In the genomic region with DNA sequence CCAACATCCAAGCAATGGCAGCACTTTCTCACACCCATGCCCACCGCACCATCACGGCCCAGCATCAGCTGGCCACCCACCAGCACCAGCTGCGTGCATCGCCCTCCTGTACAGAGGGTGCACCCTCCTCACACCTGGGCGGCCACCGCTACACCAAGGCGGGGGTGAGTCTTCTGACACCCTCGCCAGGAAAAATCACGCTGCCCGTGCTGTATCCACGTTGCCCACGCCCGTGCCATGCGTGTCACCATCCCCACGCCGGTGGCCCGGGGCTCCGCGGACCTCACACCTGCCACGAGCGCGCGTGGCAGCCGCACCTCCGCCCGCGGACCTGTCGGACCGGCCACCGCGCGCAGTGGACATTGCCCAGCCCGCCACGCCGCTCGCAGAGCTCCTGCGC, we compare ENCODE assay signal across 8 mouse cellular contexts. TPM values are rescaled to one million over a fixed set of nuclear protein-coding genes. Genes with fewer than 3 reads are reported as not detected.
DNase-seq lines count a peak whose midpoint lies in the region; ATAC-seq lines count a peak whose summit lies in the region.

No protein-coding gene starts in this region.

- peaks cover 24% of the 10 kb centered on the region for H3K4me1 ChIP-seq in limb, embryonic 13.5 days
- H3K4me1 ChIP-seq in stomach, embryonic 14.5 days (ENCODE audit: control insufficient read depth, insufficient read depth, low read length): peaks cover 18% of the 10 kb centered on the region

- no peaks in the 10 kb centered on the region for H3K9me3 ChIP-seq in limb, embryonic 13.5 days
- H3K9me3 ChIP-seq in stomach, embryonic 14.5 days (ENCODE audit: control insufficient read depth, low read depth, low read length): no peaks in the 10 kb centered on the region

- DNase-seq in cerebellum, adult 9-10 months: peak; percentile 43
- no peak for DNase-seq in cerebellum, postnatal 14 days
- peak; percentile 47 for DNase-seq in right cerebral cortex, postnatal 4 days
- no peak for DNase-seq in right cerebral cortex, postnatal 14 days
- DNase-seq in retina, postnatal 1 day: no peak
- no peak for DNase-seq in left cerebral cortex, adult 11 months (ENCODE audit: low spot score)

- peak overlapping the region; percentile 84 for H3K9ac ChIP-seq in limb, embryonic 13.5 days
- H3K9ac ChIP-seq in stomach, embryonic 14.5 days (replicated peaks; ENCODE audit: low read depth, low read length): peak overlapping the region; percentile 56

- H3K27ac ChIP-seq in limb, embryonic 13.5 days: no peak overlapping the region
- no peak overlapping the region for H3K27ac ChIP-seq in stomach, embryonic 14.5 days (ENCODE audit: low read length)

- peak overlapping the region; percentile 72 for H3K4me3 ChIP-seq in limb, embryonic 13.5 days
- H3K4me3 ChIP-seq in stomach, embryonic 14.5 days (ENCODE audit: low read depth, low read length): peak overlapping the region; percentile 70

- no peaks in the 10 kb centered on the region for H3K36me3 ChIP-seq in limb, embryonic 13.5 days
- H3K36me3 ChIP-seq in stomach, embryonic 14.5 days (ENCODE audit: control insufficient read depth, insufficient read depth, low read length): no peaks in the 10 kb centered on the region

- H3K4me2 ChIP-seq in limb, embryonic 13.5 days (replicated peaks): peak overlapping the region; percentile 94
- peak overlapping the region; percentile 96 for H3K4me2 ChIP-seq in stomach, embryonic 14.5 days (replicated peaks; ENCODE audit: low read depth, low read length)

- ATAC-seq in limb, embryonic 13.5 days (ENCODE audit: low FRiP score, low read depth): peak; percentile 6; the same call in 1 of the 2 replicates
- ATAC-seq in stomach, embryonic 14.5 days (ENCODE audit: insufficient number of reproducible peaks, insufficient read depth, low FRiP score, low read depth): peak; percentile 61

- peaks cover 47% of the 10 kb centered on the region for H3K27me3 ChIP-seq in limb, embryonic 13.5 days
- no peaks in the 10 kb centered on the region for H3K27me3 ChIP-seq in stomach, embryonic 14.5 days (ENCODE audit: control insufficient read depth, insufficient read depth, low read length)

- 7% methylated on average over 37 of the region's 37 CpGs for WGBS in limb, embryonic 13.5 days
- 8% methylated on average over 37 of the region's 37 CpGs for WGBS in stomach, embryonic 14.5 days

RNA-seq across cellular contexts. Expression of a gene that starts 0.3 kb away (rescaled TPM):
- 2.0 and 2.5 TPM in 2 replicates for polyA plus RNA-seq in limb, embryonic 13.5 days (2015; fragmentation: Nextera tagmentation; extraction: Ambion mirVana)
- polyA plus RNA-seq in stomach, embryonic 14.5 days (2014; fragmentation: Nextera tagmentation; extraction: Ambion mirVana): 2.9 and 3.5 TPM in 2 replicates

Comparison
In these comparisons a context has a peak if more than half of its experiments do, and no peak if none do; other contexts are left out.
1. DNase-seq: peak in cerebellum, adult 9-10 months (single experiment) and right cerebral cortex, postnatal 4 days (single experiment); none in cerebellum, postnatal 14 days (0 of 2), right cerebral cortex, postnatal 14 days (single experiment), retina, postnatal 1 day (single experiment) and left cerebral cortex, adult 11 months (single experiment).